ENCODE assay signal across 15 mouse cellular contexts in genomic region chr11:92135677-92136076, GRCm38 (mm10).
DNase-seq lines count a peak whose midpoint lies in the region; ATAC-seq and TF ChIP-seq lines count a peak whose summit lies in the region.
"Had no signal": no experiment of that assay in that cellular context is flagged by ENCODE, and none has a peak within 500 bp of the region (broad histone marks: within the 10 kb centered on the region; RNA-seq: fewer than 3 reads in every experiment).

No protein-coding gene starts in this region.

- no peak overlapping the region for H3K4me3 ChIP-seq in layer of hippocampus, adult 2 months
- no peak overlapping the region for H3K4me3 ChIP-seq in forebrain, embryonic 15.5 days
- H3K4me3 ChIP-seq in neural tube, embryonic 13.5 days = no peak overlapping the region
- H3K4me3 ChIP-seq: erythroblast, embryonic 14.5 days; limb, embryonic 12.5 days; megakaryocyte, embryonic 14.5 days had no signal

- no peak for DNase-seq in layer of hippocampus, adult 2 months (ENCODE audit: low spot score in 2 of 2)
- DNase-seq in layer of hippocampus, postnatal 36 days = no peak
- DNase-seq in embryo, embryonic 10 days (ENCODE audit: low spot score) = peak; percentile 38
- DNase-seq in right cerebral cortex, postnatal 10 days (ENCODE audit: low spot score in 2 of 2) = no peak
- DNase-seq in Muller cell, postnatal 12 days (ENCODE audit: inconsistent ontology term) = no peak
- DNase-seq: gastrocnemius, postnatal 36 days; kidney, adult 8-10 months; layer of hippocampus, adult 9-11 months; lung, adult 18-20 months; thymus, postnatal 36 days had no signal

- no peaks in the 10 kb centered on the region for H3K36me3 ChIP-seq in forebrain, embryonic 15.5 days
- H3K36me3 ChIP-seq in neural tube, embryonic 13.5 days = no peaks in the 10 kb centered on the region
- H3K36me3 ChIP-seq: limb, embryonic 12.5 days had no signal

- no peak overlapping the region for H3K9ac ChIP-seq in forebrain, embryonic 15.5 days (replicated peaks)
- H3K9ac ChIP-seq in neural tube, embryonic 13.5 days = no peak overlapping the region
- H3K9ac ChIP-seq: limb, embryonic 12.5 days had no signal

- H3K9me3 ChIP-seq in forebrain, embryonic 15.5 days = no peaks in the 10 kb centered on the region
- H3K9me3 ChIP-seq in neural tube, embryonic 13.5 days = no peaks in the 10 kb centered on the region
- H3K9me3 ChIP-seq: limb, embryonic 12.5 days had no signal

- no peaks in the 10 kb centered on the region for H3K27me3 ChIP-seq in forebrain, embryonic 15.5 days
- H3K27me3 ChIP-seq in neural tube, embryonic 13.5 days = no peaks in the 10 kb centered on the region
- H3K27me3 ChIP-seq: limb, embryonic 12.5 days; megakaryocyte, embryonic 14.5 days had no signal

- H3K4me1 ChIP-seq in forebrain, embryonic 15.5 days = 0 out of 2 replicates have a peak, but pooled peaks cover 8% of the 10 kb centered on the region
- peaks cover 10% of the 10 kb centered on the region for H3K4me1 ChIP-seq in neural tube, embryonic 13.5 days (replicated peaks)
- H3K4me1 ChIP-seq: limb, embryonic 12.5 days; megakaryocyte, embryonic 14.5 days had no signal

- peak; percentile 57; the same call in 1 of the 2 replicates for ATAC-seq in forebrain, embryonic 15.5 days (replicated peaks)
- ATAC-seq in neural tube, embryonic 13.5 days (ENCODE audit: low read depth) = peak; percentile 59; the same call in 1 of the 2 replicates

- peak; percentile 68 for TF ChIP-seq CTCF in layer of hippocampus, adult 2 months (conservative IDR thresholded peaks at IDR 0.05)

- H3K27ac ChIP-seq in layer of hippocampus, adult 2 months = no peak overlapping the region
- H3K27ac ChIP-seq in forebrain, embryonic 15.5 days (replicated peaks) = no peak overlapping the region
- H3K27ac ChIP-seq in neural tube, embryonic 13.5 days (replicated peaks) = no peak overlapping the region
- H3K27ac ChIP-seq: limb, embryonic 12.5 days had no signal

- H3K4me2 ChIP-seq in forebrain, embryonic 15.5 days (replicated peaks) = no peak overlapping the region
- H3K4me2 ChIP-seq in neural tube, embryonic 13.5 days = no peak overlapping the region
- H3K4me2 ChIP-seq: limb, embryonic 12.5 days had no signal

- 17% methylated on average over 1 of the region's 1 CpGs for WGBS in forebrain, embryonic 15.5 days
- 28% methylated on average over 1 of the region's 1 CpGs for WGBS in neural tube, embryonic 13.5 days
